ENCODE assay signal across 24 mouse cellular contexts in genomic region chr19:49563612-49564256, GRCm38 (mm10).
DNase-seq lines count a peak whose midpoint lies in the region; ATAC-seq lines count a peak whose summit lies in the region.
"Had no signal": no experiment of that assay in that cellular context is flagged by ENCODE, and none has a peak within 500 bp of the region (broad histone marks: within the 10 kb centered on the region; RNA-seq: fewer than 3 reads in every experiment).

No protein-coding gene starts in this region.

- peak; percentile 66 for ATAC-seq in forebrain, embryonic 16.5 days
- ATAC-seq in forebrain, embryonic 13.5 days: no peak; the same call in 1 of the 2 replicates
- peak; percentile 84 for ATAC-seq in frontal cortex, adult (ENCODE audit: low TSS enrichment)
- ATAC-seq: activated CD4-positive, CD25-positive, alpha-beta regulatory T cell, adult 4 months; CD4-positive, CD25-positive, alpha-beta regulatory T cell, adult 4 months; forebrain, embryonic 15.5 days; Patski had no signal

- H3K9ac ChIP-seq in forebrain, embryonic 16.5 days (replicated peaks; ENCODE audit: low read depth, low read length): no peak overlapping the region
- H3K9ac ChIP-seq in forebrain, embryonic 13.5 days: no peak overlapping the region
- H3K9ac ChIP-seq: embryonic facial prominence, embryonic 12.5 days; forebrain, embryonic 12.5 days; forebrain, embryonic 15.5 days had no signal

- no peak overlapping the region for H3K4me2 ChIP-seq in forebrain, embryonic 16.5 days (ENCODE audit: low read length)
- H3K4me2 ChIP-seq in forebrain, embryonic 13.5 days: no peak overlapping the region
- H3K4me2 ChIP-seq: embryonic facial prominence, embryonic 12.5 days; forebrain, embryonic 12.5 days; forebrain, embryonic 15.5 days had no signal

- no peak for DNase-seq in frontal cortex, postnatal 14 days (ENCODE audit: low spot score in 2 of 2)
- peak; percentile 28 for DNase-seq in telencephalon, adult 2 months (ENCODE audit: low read depth, low spot score)
- DNase-seq in kidney, postnatal 14 days: no peak
- DNase-seq: adrenal gland, adult 8-10 months; adrenal gland, postnatal 14 days; adrenal gland, postnatal 36 days; B cell, adult 2 months; cerebellum, adult 11-12 months; cerebellum, adult 2 months; cerebellum, adult 9-10 months; cerebellum, postnatal 10 days; cerebellum, postnatal 25 days had no signal

- H3K36me3 ChIP-seq in forebrain, embryonic 16.5 days (ENCODE audit: control insufficient read depth, insufficient read depth): no peaks in the 10 kb centered on the region
- no peaks in the 10 kb centered on the region for H3K36me3 ChIP-seq in forebrain, embryonic 13.5 days (ENCODE audit: poor library complexity, severe bottlenecking)
- H3K36me3 ChIP-seq: embryonic facial prominence, embryonic 10.5 days; embryonic facial prominence, embryonic 12.5 days; forebrain, embryonic 12.5 days; forebrain, embryonic 15.5 days; G1E had no signal

- peaks cover 8% of the 10 kb centered on the region; the same call in 1 of the 2 replicates for H3K4me1 ChIP-seq in forebrain, embryonic 16.5 days (replicated peaks; ENCODE audit: control insufficient read depth, insufficient read depth, low read length)
- no peaks in the 10 kb centered on the region for H3K4me1 ChIP-seq in forebrain, embryonic 13.5 days
- H3K4me1 ChIP-seq: embryonic facial prominence, embryonic 10.5 days; embryonic facial prominence, embryonic 12.5 days; forebrain, embryonic 12.5 days; forebrain, embryonic 15.5 days had no signal

- no peaks in the 10 kb centered on the region for H3K9me3 ChIP-seq in forebrain, embryonic 16.5 days (ENCODE audit: control insufficient read depth, low read length)
- H3K9me3 ChIP-seq in forebrain, embryonic 13.5 days (replicated peaks): no peaks in the 10 kb centered on the region
- H3K9me3 ChIP-seq: embryonic facial prominence, embryonic 10.5 days; embryonic facial prominence, embryonic 12.5 days; forebrain, embryonic 12.5 days; forebrain, embryonic 15.5 days; G1E had no signal

- H3K4me3 ChIP-seq in forebrain, embryonic 16.5 days (replicated peaks; ENCODE audit: low read length): no peak overlapping the region
- no peak overlapping the region for H3K4me3 ChIP-seq in forebrain, embryonic 13.5 days
- H3K4me3 ChIP-seq: embryonic facial prominence, embryonic 10.5 days; embryonic facial prominence, embryonic 12.5 days; forebrain, embryonic 12.5 days; forebrain, embryonic 15.5 days had no signal

- H3K27me3 ChIP-seq in forebrain, embryonic 16.5 days (replicated peaks; ENCODE audit: control insufficient read depth, insufficient read depth, low read length): no peaks in the 10 kb centered on the region
- H3K27me3 ChIP-seq in forebrain, embryonic 13.5 days: no peaks in the 10 kb centered on the region
- H3K27me3 ChIP-seq: CH12.LX; embryonic facial prominence, embryonic 12.5 days; forebrain, embryonic 12.5 days; forebrain, embryonic 15.5 days; Patski had no signal

- no peak overlapping the region for H3K27ac ChIP-seq in forebrain, embryonic 16.5 days (ENCODE audit: low read length)
- H3K27ac ChIP-seq in forebrain, embryonic 13.5 days: no peak overlapping the region
- H3K27ac ChIP-seq: embryonic facial prominence, embryonic 10.5 days; embryonic facial prominence, embryonic 12.5 days; forebrain, embryonic 12.5 days; forebrain, embryonic 15.5 days had no signal

- 54% methylated on average over 3 of the region's 3 CpGs for WGBS in forebrain, embryonic 16.5 days
- WGBS in forebrain, embryonic 13.5 days: 73% methylated on average over 3 of the region's 3 CpGs
